Mouse (Mus musculus) spleen, postnatal 36 days (tissue): ENCODE results near the gene Pcca.

Experiments
- DNase-seq, 2 experiments: peaks; one replicate each; pipeline ENCODE4 v3.0.0; 2022; ENCODE audit warnings: low spot score in 2 of 2, mixed read lengths in 1 of 2

The Pcca gene

DNA sequence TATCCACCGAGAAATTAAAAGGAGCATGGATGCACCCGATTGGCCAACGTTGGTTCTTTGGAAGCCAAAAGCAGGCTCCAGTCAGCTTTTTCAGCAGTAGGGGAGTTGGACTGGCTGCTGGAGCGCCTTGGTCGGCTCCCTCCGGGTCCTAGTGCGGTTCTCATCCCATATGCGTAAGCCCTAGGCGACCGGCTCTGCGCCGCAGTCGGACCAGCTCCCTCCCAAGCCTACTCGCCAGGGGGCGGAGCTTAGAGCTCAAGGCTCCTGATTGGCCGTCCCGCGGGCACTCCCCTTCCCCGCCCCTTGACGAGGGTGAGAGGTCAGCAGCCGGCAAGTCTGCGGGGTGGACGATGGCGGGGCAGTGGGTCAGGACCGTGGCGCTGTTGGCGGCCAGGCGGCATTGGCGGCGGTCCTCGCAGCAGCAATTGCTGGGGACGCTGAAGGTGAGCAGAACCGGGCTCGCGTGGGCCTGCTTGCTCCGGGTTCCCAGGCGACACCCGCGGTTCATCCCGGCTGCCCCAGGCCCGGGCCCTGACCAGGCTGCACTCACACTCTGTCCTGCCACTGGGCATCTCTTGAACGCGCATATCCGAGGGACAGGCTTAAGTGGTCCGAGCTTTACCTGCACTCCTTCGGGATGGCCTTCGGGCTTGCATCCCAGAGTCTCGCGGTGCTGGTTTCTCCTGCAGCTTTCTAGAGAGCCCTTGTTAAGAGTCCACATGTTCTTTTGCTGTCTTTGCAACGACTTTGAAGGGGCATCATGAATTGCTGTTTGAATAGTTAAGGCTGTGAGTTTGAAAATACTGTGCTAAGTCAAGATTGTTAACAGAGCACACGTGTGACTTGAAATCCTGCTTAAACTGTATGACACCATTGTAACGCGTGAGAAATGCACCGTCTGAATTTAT lies at the start of gene Pcca:
Pcca (plus strand) TSS at position 308 of the 908 bp plus-strand sequence.
- DNase-seq: peak; percentile 94 to 95

DNA sequence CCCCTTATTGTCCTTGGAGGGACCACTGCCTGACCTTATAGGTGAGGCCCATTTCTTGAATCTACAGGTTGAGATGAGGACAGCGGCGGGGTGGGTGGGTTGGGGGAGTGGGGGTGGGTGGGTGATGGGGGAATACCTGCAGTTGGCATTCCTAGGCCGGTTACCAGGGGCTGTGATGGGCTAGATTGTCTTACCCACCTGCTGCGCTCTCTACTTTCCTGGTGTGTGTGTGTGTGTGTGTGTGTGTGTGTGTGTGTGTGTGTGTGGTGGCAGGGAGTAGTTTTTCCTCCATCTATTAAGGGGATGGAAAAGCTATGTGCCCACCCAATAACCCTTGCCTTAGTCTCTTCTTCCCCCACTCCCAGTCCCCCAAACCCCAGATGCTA lies 49.7 kb upstream of the Pcca start:
- DNase-seq: no peak

DNA sequence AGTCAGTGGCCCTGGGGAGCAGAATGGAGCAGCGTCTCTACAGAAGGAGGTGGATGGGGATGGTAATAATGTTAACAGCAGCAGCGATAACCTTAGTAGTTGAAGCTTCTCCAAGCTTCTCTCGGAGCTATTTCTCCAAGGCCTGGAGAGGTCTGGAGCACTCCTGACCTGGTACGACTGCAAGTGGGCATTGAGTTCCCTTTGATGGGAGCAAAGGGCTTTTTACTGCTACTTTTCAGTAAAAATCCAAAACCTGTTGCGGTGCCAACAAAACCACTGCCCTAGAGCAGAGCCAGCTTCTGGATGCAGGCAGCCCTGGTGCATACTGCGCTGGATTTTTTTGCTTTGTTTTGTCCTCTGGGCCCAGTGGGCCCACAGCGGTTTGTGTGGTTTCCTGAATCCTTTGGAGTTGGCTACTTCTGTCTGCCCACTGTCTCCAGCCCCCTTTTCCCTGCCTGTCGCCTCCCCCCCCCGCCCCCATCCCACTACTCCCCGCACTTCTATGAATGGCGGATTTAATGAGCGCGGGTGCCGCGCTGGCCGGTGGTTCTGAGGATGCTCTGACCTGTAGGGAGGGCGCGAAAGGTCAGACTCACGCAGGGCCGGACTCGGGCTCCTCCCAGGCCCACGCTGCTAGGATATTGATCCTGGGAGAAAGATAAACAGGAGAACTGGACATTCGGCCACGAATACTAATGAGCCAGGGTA lies 49.1 kb upstream of the Pcca start:
- DNase-seq: no peak

DNA sequence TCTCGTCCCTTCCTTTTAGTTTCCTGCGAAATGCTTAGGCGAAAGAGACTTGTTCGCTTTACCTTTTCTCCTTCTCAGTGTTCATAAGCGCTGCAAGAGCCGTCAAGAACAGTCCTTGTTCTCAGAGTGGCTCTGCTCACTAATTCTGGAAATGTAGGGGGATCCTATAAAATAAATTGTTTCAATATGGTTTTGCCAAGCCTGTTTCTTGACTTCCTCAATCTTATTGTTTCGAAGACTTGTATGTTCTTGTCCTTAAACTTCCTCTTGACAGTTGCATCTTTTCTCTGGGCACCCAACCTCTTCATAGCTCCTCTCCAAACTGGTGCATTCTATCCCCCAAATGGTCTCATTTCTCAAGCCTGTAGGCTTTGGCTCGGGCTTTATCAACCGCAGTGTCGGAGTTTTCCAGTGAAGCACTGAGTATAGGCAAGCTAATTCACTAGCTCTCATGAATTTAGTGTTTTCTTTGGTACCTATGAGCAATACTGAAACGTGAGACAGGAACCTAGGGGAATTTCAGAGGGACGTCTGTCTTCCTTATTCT lies 48.4 kb upstream of the Pcca start:
- no peak for DNase-seq

DNA sequence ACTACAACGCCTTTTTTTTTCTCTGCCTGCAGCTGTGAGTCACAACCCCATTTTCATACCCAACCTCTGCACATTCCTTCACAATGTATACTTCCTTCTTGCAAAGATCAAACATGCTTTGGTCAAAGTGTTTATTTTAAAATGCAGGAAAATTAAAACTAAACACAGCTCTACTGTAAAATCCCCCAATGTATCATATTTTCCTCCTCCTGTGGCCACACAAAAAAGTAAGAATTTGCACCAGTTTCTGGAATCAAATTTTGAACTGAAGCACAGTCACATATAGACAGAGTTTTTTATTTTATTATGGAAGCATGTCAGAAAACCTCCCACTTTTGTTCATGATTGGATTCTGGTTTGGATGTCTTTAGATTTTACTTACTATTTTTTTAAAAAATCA lies 47.5 kb upstream of the Pcca start:
- no peak for DNase-seq

DNA sequence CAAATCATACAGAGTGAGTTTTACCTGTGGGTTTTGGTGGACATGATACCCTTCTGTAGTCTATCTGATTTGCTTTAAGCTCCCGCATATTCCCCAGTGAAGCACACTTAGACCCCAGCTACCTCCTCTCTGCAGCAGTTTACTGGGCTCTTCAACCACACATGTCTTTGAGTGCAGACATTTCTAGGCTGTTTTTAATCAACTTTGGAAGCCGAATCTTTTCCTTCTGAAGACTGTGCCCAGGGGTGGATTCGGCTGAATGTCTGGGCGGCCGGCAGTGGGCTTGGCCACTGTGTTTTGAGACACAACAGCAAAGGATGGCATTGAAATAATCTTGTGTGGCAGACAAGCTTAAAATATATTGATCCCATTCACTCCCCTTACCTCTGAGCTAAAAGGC lies 46.8 kb upstream of the Pcca start:
- no peak for DNase-seq

DNA sequence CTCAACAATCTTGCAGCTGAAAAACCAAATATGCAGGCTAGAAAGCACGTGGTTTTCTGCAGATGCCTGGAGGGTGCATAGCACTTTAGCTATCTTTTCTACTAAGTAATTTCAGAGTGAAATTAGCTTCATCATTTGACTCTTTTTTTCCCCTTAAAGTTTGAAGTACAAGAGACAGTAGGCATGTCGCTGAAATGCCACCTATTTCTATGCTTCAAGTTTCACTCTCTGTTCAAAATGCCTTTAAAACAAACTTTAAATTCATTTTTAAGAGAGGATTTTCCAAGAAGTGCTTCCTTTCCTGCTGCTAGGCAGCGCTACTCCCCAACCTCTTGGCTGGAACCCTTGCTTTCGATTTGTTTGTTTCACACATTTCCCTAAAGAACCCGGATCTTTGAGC lies 45.1 kb upstream of the Pcca start:
- DNase-seq: no peak

DNA sequence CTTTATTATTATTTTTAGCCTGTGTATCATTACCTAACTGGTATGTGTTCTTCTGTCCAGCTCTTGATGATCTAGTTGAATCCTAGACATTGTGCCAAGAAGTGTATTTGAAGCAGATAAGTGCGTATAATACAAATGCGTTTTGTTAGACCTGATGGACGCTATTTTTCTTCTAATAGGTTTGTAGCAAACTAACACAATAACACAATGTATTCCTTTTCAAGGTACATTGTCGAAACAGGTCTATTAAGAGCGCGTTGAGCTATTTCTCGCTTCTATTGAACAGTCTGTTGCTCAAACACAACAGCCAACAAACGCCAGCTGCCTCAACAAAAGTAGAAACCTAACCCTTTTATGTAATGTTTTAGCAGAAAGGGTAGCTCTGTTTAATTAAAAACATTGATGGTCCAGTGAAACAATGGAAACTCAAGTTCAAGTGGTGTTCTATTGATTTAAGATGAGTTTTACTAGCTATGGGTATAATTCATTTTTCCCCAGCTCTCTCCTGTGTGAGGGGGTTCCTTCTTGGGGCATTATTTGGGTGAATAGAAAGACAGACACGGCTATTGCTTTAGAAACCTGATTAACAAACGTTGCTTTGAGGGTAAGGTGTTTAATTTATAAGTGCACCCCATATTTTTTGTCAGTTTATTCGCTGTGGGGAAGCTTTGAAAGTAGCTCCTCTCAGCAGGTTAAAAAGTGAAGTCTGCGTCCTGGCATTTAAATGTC lies 44.3 kb upstream of the Pcca start:
- DNase-seq: no peak

DNA sequence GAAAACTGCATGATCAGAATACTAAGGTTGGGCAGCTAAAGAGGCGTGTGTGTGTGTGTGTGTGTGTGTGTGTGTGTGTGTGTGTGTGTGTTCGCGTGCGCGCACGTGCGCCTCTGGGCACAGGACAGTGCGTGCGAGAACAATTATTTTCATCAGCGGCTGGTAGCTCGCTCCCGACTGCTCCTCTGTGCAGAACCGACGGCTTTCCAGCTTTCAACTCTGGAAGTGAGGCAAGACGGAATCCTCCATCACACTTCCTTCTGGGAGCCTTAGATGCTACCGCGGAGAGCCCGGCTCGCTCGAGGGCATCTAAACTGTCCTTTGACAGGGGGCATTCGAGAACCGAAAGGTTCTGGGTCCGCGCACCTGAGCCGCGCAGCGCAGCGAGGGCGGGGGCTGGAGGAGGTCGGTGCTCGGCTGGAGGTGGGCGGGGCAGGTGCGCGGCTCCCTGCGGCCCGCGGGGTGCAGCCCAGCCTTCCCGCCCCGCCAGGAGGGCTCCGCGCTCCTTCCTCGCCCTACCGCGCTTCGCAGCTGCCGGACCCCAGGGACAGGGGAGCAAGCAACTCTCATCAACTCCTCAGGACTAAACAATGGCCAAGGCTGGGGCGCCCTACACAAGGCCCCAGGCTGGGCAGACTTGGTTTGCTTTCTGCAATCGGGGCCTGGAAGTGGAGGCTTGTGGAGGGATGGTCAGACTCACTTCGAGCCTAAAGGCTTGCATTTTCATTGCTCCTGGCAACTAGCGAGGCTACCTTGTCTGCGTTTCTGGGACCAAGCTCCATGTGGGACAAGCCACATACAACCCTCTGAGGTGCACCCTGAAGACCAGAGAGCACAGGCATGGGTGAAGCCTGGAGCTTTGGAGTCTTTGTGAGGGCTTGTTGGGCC lies 43.4 kb upstream of the Pcca start, which contains the start of gene Gm10837:
Gm10837 (plus strand) TSS at position 146 of the 888 bp plus-strand sequence.
- DNase-seq: no peak

DNA sequence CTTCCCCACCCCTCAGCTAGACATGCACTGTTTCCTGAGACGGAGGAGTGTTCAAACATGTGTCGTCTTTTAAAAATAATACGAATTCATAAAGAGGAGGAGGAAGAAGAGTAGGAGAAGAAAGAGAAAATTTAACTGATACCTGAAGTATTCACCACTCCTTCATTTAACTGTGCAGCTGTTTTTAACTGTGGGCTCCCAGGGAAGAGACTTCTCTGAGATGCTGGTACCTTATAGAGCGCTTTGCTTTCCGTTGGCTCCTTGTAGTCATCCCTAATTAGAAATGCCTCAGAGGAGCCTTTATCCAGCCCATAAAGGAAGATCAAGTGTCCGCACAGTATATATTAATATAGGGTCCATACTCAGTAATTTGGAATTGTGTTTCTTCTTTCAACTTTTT lies 42.6 kb upstream of the Pcca start:
- no peak for DNase-seq

DNA sequence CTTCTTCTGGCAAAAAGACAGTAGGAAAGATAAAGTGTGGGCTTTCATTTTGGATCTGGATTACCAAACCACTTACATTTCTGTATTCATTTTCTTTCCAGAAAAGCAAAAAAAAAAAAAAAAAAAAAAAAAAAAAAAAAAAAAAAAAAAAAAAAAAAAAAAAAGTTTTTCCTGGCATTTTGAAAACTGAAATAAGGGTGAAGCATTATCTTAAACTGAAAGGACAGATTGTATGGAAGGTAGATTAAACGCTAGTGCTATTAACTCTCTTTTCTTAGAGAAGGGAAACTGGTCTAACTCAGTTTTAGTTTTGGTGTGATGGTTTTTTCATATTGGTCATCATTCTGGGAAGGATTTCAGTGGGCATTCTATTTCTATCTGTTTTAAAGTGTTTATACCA lies 42.1 kb upstream of the Pcca start:
- DNase-seq: no peak

DNA sequence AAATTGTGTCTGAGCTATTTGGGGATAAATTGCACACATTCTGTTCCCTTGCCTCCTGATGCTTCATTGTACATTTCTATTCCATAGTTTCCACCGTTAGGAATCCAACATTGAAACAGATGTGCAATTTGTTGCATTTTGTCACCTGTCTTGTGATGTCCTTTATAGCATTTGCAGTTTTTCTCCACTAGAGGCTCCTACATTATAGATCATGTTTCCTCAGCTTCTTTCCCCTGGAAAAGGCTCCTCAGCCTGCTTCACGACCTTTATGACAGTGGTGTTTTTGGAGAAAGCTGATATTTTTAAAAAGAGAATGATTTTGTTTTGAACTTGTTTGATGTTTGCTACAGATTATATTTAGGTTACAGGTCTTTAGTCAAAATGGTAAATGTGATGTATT lies 25.1 kb upstream of the Pcca start:
- DNase-seq: no peak

DNA sequence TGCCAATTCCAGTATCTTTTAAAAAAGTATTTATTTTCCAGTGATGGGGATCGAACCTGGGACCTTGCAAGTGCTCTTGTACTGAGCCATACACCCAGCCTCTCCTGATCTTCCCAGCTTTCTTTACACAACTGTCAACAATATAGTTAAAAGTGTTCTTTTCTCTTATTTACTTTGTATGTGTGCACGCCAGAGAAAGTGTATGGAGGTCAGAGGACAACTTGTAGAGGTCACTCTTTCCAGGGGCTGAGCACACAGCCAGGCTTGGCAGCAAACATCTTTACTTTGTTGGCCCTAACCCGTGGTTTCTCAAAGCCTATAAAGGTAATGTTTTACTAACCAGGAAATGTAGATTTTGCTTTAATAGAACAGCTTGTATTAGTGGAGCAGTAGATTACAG lies 22.6 kb upstream of the Pcca start:
- DNase-seq: no peak

DNA sequence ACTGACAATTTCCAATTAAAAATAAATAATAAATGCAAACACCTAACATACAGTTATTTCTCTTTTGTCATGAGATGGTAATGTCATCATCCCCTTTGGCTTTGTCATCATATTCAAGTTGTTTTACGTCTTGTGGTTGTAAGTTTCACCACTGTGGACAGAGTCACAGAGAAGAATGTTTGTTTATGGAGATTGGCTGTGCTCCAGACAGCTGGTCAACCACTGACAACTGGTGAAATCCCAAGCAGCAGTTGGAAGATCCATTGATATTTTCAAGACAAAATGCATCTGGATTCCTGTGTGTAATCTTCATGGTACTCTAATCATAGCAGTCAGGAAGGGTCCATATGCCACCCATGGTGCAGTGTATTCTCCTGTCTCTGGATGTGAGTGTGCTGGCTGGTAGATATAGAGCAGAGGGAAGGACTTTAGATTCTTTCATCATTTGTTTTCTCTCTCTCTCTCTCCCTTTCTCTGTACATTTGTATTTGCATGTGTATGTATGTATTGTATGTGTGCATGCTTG lies 20.6 kb upstream of the Pcca start:
- DNase-seq: no peak

DNA sequence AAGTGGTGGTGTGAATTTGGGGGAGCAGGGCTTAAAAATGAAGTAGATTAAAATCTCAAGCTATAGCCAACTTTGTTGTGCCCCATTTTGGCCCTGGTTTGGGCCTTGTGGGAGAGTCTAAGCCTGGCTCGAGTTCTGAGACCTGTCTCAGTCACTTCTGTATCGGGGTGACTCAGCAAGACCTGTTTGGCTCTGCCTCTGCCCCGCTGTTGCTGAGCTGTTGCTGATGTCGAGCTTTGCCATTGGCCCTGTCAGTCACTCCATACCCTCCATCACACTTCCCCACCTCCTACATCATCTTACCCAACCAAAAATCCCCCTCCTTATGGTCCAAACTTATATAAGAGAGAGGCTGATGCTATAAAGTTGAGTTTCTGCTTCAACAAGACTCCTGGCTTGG lies 5.6 kb upstream of the Pcca start:
- no peak for DNase-seq

DNA sequence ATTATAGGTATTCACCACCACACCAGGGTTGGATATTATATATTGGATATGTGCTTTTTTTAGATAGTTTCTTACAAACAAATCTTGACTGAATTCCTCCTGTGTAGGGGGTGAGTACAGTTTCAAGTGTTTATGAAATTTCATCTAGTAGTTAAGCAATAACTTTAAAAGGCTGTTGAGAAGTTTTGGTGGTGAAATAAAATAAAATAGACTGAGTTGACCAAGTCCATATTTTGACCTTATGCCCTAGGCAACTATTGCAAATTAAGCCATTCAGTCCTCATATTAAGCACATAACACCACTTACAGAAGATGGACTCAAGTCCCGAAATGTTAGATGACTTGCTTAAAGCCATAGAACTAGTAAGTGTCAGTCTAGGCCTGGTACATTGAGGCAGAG lies 1.9 kb downstream of the Pcca start:
- DNase-seq: no peak

DNA sequence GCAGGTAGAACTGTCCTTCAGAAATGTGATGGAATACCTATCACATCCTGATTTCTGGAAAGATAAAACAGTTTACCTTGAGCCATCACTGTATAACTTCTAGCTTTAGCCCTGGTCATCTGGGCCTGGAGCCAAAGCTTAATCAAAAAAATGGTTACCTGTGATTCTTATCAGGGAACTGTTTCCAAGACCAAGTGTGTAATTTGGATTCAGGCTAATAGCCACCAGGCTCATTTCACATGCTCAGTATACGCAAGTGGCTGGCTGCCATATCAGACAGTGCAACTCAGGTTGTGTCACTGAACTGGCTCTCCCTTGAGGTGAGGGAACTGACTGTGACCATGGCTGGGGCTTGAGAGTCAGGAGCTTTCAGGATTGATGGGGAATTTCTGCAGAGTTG lies 14.3 kb downstream of the Pcca start:
- DNase-seq: no peak

DNA sequence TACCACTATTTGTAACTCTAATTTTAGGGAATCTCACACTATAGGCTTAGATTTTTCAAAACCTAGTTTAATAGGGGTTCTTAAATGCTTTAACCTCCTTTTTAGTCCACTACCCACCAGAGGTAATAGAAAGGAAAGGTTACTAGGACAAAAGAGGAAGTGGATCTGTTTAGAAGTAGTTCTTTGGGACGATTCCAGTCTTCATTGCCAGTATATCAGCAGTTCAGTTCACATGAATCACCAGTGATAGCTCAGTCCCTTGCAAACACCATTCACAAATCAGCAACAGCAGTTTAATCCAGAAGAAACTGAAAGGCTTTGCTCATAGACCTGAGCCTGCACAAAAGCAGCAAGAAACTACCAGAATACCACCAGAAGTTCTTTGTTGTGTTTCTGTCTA lies 14.8 kb downstream of the Pcca start:
- no peak for DNase-seq

DNA sequence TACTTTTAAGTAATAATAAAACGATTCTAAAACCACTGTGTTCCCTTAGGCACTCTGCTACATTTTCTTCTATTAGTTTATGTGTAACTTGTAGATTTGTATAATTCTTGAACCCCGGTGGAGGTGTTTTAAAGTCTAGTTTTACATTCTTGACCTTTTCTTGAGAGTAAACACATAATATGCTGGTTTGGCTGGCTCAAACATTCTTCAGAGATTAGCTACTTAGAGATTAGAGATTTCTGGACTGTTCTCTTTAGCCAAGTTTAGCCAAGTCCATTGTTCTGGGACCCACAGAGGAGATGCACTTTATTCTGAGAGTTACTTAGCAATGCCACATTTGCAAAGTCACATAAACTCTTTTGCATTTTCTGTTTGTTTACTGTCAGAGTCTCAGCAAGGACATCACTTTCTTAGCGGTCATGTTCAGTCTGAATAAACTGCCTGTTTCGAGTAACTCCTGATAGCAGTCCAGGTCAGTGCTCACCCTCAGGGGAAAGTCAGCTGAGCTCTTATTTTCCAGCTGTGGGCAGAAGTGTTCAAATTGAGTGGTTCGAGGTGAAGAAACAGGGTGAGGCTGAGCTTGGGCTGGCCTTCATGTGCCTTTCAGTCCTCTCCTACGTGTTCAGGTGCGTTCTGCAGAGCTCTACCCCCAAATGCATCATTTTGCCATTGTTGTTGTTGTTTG lies 18.8 kb downstream of the Pcca start:
- no peak for DNase-seq

DNA sequence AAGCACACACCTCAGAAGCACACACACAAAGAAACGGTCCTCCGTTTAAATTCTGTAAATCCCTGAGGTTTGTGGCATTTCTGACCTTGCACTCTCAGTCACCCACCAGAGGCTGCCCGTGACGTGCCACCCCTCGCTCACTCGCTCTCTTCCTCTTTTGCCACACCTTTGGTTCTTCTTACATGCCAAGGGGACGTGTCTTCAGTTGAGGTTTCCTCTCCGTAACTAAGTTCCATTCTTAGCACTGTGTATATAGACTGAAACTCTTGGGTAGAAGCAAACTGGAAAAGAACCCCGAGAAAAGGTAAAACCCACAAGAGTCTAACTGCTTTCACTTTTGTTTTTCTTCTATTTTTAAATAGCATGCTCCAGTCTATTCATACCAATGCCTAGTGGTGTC lies 23.2 kb downstream of the Pcca start:
- DNase-seq: peak; percentile 61 to 64
